Mouse (Mus musculus): ENCODE measurements around the gene Mdm2. TPM values are rescaled to one million over a fixed set of nuclear protein-coding genes. Genes with fewer than 3 reads are reported as not detected.

Gene Mdm2
- total and polyA plus RNA-seq, 3 experiments, result 24.5 to 51.8 (median 50.1) TPM

DNA sequence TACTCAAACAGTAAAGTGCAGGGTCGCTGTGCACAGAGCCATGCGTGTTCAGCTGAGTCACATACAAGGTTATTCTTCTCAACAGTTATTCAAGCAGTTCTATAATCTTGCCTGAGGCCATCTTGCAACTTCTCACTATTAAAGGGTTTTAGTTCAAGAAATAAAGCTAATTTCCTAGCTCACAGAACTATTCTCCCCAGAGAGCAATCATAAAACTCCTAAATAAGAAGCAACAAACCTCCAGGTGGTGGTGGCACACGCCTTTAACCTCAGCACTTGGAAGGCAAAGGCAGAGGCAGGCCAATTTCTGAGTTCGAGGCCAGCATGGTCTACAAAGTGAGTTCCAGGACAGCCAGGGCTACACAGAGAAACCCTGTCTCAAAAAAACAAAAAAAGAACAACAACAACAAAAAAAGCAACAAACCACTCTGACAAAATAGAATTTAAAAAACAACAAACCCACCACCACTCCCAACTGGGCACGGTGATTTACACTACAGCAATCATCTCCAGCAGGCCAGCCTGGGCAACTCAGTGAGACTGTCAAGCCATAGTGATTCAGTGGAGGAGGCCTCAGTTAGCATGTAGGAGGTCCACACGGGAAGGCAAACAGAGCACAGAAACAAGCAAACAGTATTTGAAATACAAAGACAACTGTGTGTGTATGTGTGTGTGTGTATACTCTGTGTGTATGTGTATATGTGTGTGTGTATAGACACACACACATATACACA lies 13.6 kb downstream of the Mdm2 start:
- H3K27ac ChIP-seq, result no peak overlapping the region
- H3K79me2 ChIP-seq (replicated peaks; ENCODE audit: control insufficient read depth, insufficient read depth, low read length), result 0 out of 2 replicates have a peak, but pooled peaks cover 2% of the 10 kb centered on the region
- H3K4me1 ChIP-seq (ENCODE audit: control insufficient read depth, insufficient read depth, low read length), result no peaks in the 10 kb centered on the region
- WGBS, result 91% methylated on average over 6 of the region's 6 CpGs
- DNase-seq, result no peak
- H3K36me3 ChIP-seq (ENCODE audit: control insufficient read depth, insufficient read depth, low read length), result peaks cover 20% of the 10 kb centered on the region
- TF ChIP-seq POLR2A (IDR thresholded peaks at IDR 0.05; ENCODE audit: insufficient read depth, low read depth, low read length) (no peak), CTCF (IDR thresholded peaks at IDR 0.05) (no peak), EP300 (IDR thresholded peaks at IDR 0.05; ENCODE audit: insufficient read depth, low read depth, low read length) (no peak)
- H3K9ac ChIP-seq (ENCODE audit: low read depth, low read length), result no peak overlapping the region
- no peak overlapping the region for H3K4me3 ChIP-seq
- intact Hi-C loops (cut with DNase I), result loop anchor here (10.0 kb wide), 1 partner anchor 332 kb away; no protein-coding TSS in a partner anchor
- no peaks in the 10 kb centered on the region for H3K27me3 ChIP-seq (ENCODE audit: control insufficient read depth, insufficient read depth, low read length)

- Histone ChIP-seq H3K9ac (ENCODE audit: low read depth, low read length) (no peak overlapping the region), H3K27me3 (ENCODE audit: control insufficient read depth, insufficient read depth, low read length) (no peaks in the 10 kb centered on the region), H3K4me3 (no peak overlapping the region), H3K27ac (no peak overlapping the region), H3K4me1 (ENCODE audit: control insufficient read depth, insufficient read depth, low read length) (no peaks in the 10 kb centered on the region), H3K79me2 (replicated peaks; ENCODE audit: control insufficient read depth, insufficient read depth, low read length) (no peaks in the 10 kb centered on the region), H3K36me3 (ENCODE audit: control insufficient read depth, insufficient read depth, low read length) (peaks cover 20% of the 10 kb centered on the region)
- no peak for TF ChIP-seq POLR2A (IDR thresholded peaks at IDR 0.05; ENCODE audit: insufficient read depth, low read depth, low read length)
- no peak for TF ChIP-seq EP300 (IDR thresholded peaks at IDR 0.05; ENCODE audit: insufficient read depth, low read depth, low read length)
- no peak for TF ChIP-seq CTCF (IDR thresholded peaks at IDR 0.05)
- no peak for DNase-seq
- WGBS, result 88% methylated on average over 8 of the region's 8 CpGs
- intact Hi-C loops (cut with DNase I), result loop anchor here (10.0 kb wide), 1 partner anchor 331 kb away; no protein-coding TSS in a partner anchor
Observed at GRCm38 (mm10) chr10:117696021-117696826, 14.3 kb downstream of the Mdm2 start.

DNA sequence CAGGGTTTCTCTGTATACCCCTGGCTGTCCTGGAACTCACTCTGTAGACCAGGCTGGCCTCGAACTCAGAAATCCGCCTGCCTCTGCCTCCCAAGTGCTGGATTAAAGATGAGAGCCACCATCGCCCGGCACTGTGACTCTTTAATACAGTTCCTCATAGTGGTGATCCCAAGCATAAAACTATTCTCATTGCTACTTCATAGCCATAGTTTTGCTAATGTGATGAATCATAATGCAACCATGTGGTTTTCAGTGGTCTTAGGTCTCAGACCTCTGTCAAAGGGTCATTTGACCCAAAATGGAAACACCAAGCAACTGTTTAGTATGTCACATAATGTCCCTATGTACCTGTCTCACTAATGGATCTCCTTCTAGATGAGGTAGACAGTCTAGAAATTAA lies 15.0 kb downstream of the Mdm2 start:
- H3K79me2 ChIP-seq (replicated peaks; ENCODE audit: control insufficient read depth, insufficient read depth, low read length), result no peaks in the 10 kb centered on the region
- WGBS, result 97% methylated on average over 4 of the region's 4 CpGs
- no peak overlapping the region for H3K9ac ChIP-seq (ENCODE audit: low read depth, low read length)
- no peaks in the 10 kb centered on the region for H3K4me1 ChIP-seq (ENCODE audit: control insufficient read depth, insufficient read depth, low read length)
- no peak for DNase-seq
- TF ChIP-seq POLR2A (IDR thresholded peaks at IDR 0.05; ENCODE audit: insufficient read depth, low read depth, low read length) (no peak), EP300 (IDR thresholded peaks at IDR 0.05; ENCODE audit: insufficient read depth, low read depth, low read length) (no peak), CTCF (IDR thresholded peaks at IDR 0.05) (no peak)
- no peak overlapping the region for H3K4me3 ChIP-seq
- intact Hi-C loops (cut with DNase I), result loop anchor here (10.0 kb wide), 1 partner anchor 331 kb away; no protein-coding TSS in a partner anchor
- H3K27me3 ChIP-seq (ENCODE audit: control insufficient read depth, insufficient read depth, low read length), result no peaks in the 10 kb centered on the region
- H3K36me3 ChIP-seq (ENCODE audit: control insufficient read depth, insufficient read depth, low read length), result peaks cover 22% of the 10 kb centered on the region
- H3K27ac ChIP-seq, result no peak overlapping the region

DNA sequence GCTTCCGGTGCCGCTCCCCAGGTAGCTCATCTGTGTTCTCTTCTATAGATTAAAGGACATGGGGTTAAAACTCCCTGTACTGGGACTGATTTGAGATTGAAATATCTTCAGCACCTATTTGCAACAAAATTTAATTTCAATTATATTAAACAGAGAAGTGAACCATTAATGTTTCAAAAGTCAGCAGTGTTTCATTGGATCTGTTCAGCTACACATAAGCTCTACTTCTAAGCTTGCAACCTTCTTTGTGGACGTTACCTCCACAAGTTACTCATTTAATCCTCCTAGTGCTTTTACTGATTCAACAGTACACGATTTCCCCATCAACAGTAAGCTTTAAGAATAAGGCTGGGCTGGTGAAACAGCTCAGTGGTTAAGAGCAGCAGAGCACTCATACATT lies 15.5 kb downstream of the Mdm2 start:
- intact Hi-C loops (cut with DNase I), result loop anchor here (10.0 kb wide), 1 partner anchor 330 kb away; no protein-coding TSS in a partner anchor
- WGBS, result 98% methylated on average over 4 of the region's 4 CpGs
- no peak overlapping the region for H3K4me3 ChIP-seq
- DNase-seq, result no peak
- no peaks in the 10 kb centered on the region for H3K4me1 ChIP-seq (ENCODE audit: control insufficient read depth, insufficient read depth, low read length)
- TF ChIP-seq POLR2A (IDR thresholded peaks at IDR 0.05; ENCODE audit: insufficient read depth, low read depth, low read length) (no peak), EP300 (IDR thresholded peaks at IDR 0.05; ENCODE audit: insufficient read depth, low read depth, low read length) (no peak), CTCF (IDR thresholded peaks at IDR 0.05) (no peak)
- H3K9ac ChIP-seq (ENCODE audit: low read depth, low read length), result no peak overlapping the region
- no peak overlapping the region for H3K27ac ChIP-seq
- H3K27me3 ChIP-seq (ENCODE audit: control insufficient read depth, insufficient read depth, low read length), result no peaks in the 10 kb centered on the region
- no peaks in the 10 kb centered on the region for H3K79me2 ChIP-seq (replicated peaks; ENCODE audit: control insufficient read depth, insufficient read depth, low read length)
- peaks cover 18% of the 10 kb centered on the region for H3K36me3 ChIP-seq (ENCODE audit: control insufficient read depth, insufficient read depth, low read length)

- Histone ChIP-seq H3K4me1 (ENCODE audit: control insufficient read depth, insufficient read depth, low read length) (no peaks in the 10 kb centered on the region), H3K27ac (no peak overlapping the region), H3K4me3 (no peak overlapping the region), H3K27me3 (ENCODE audit: control insufficient read depth, insufficient read depth, low read length) (no peaks in the 10 kb centered on the region), H3K79me2 (replicated peaks; ENCODE audit: control insufficient read depth, insufficient read depth, low read length) (no peaks in the 10 kb centered on the region), H3K36me3 (ENCODE audit: control insufficient read depth, insufficient read depth, low read length) (peaks cover 12% of the 10 kb centered on the region), H3K9ac (ENCODE audit: low read depth, low read length) (no peak overlapping the region)
- intact Hi-C loops (cut with DNase I), result loop anchor here (10.0 kb wide), 1 partner anchor 330 kb away; no protein-coding TSS in a partner anchor
- 88% methylated on average over 6 of the region's 6 CpGs for WGBS
- no peak for TF ChIP-seq POLR2A (IDR thresholded peaks at IDR 0.05; ENCODE audit: insufficient read depth, low read depth, low read length)
- no peak for TF ChIP-seq EP300 (IDR thresholded peaks at IDR 0.05; ENCODE audit: insufficient read depth, low read depth, low read length)
- TF ChIP-seq CTCF (IDR thresholded peaks at IDR 0.05), result no peak
- no peak for DNase-seq
Observed at GRCm38 (mm10) chr10:117694255-117694953, 16.2 kb downstream of the Mdm2 start.
